Mouse (Mus musculus) MN1 (cell line): Measurements from ENCODE around the gene Slc6a21.

Experiments used
- DNase-seq: peaks from one replicate; pipeline ENCODE4 v3.0.0-alpha.2; 2016; ENCODE audit warnings: low spot score

The Slc6a21 gene

GRCm38 (mm10) chr7:45315182-45315701 is 37.9 kb downstream of the Slc6a21 start:
- no peak for DNase-seq

DNA sequence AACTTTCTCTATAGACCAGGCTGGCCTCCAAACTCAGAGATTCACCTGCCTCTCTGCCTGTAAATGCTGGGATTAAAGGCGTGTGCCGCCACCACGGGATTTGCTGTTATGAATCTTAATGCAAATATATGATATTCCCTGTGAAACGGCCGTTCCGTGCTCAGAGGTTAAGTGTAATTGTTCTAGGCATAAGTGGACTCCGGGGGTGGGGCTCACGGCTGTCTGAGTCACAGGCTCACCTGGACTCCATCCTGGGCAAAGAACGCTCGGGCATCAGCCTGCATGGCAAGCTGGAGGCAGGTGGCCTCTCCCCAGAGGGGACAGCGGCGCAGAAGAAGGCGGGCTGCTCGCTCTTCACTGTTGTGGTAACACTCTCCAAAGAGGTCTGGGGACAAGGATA is 39.2 kb downstream of the Slc6a21 start:
- DNase-seq = no peak

GRCm38 (mm10) chr7:45322245-45322644 is 44.9 kb downstream of the Slc6a21 start:
- DNase-seq = no peak

GRCm38 (mm10) chr7:45323069-45323468 is 45.8 kb downstream of the Slc6a21 start:
- DNase-seq = no peak

GRCm38 (mm10) chr7:45325800-45326199 is 48.5 kb downstream of the Slc6a21 start:
- no peak for DNase-seq

DNA sequence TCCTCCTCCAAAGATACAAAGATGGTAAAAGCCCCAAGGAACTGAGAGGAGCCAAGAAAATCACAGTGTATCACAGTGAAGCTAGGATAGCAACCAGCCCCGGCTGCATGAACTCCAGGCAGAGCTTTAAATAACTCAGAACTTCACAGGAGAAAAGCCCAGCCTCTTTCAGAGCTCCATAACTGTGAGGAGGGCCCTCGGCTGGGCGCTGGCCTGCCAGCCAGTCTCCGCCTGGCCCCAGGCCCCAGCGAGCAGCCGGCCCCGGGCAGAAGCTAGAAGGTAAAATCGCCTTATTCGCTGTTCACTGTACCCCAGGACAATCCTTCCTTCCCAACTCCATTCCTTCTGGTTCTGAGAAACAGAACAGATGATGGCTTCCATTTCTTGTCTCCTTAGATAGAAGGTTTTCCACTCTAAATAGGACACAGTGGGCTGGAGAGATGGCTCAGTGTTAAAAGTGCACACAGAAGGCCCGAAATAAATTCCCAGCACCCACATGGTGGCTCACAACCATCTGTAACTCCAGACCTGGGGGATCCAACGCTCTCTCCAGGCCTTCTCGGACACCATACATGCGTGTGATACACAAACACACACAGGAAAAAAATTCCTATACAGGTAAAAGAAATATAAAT is 51.6 kb downstream of the Slc6a21 start:
- no peak for DNase-seq

- no peak for DNase-seq
Measured at GRCm38 (mm10) chr7:45331502-45331901, 54.2 kb downstream of the Slc6a21 start.

GRCm38 (mm10) chr7:45332685-45333425 is 55.5 kb downstream of the Slc6a21 start:
- DNase-seq = peak; percentile 32

GRCm38 (mm10) chr7:45333431-45333982 is 56.2 kb downstream of the Slc6a21 start, which contains the start of gene Trpm4:
Gene Trpm4, minus strand, starts transcription at chr7:45333780.
- DNase-seq = peak; percentile 68

DNA sequence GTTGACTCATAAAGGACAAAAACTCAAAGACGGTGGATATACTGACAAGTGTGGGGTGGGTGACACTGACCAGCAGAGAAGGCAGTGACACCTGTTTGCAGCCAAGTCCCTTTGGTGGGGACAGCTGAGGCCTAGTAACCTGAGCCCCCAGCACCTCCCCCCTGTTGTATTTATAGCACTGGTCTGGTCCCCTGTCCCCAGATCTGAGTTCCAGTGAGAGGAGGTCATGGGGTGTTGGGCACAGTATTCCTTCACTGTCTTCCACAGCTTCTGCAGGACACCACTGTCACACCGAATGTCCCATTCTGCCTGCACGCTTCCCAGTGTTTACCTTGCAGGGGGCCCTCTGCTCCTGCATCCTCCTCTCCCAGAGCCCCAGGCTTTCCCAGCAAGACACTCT is 57.3 kb downstream of the Slc6a21 start:
- no peak for DNase-seq

DNA sequence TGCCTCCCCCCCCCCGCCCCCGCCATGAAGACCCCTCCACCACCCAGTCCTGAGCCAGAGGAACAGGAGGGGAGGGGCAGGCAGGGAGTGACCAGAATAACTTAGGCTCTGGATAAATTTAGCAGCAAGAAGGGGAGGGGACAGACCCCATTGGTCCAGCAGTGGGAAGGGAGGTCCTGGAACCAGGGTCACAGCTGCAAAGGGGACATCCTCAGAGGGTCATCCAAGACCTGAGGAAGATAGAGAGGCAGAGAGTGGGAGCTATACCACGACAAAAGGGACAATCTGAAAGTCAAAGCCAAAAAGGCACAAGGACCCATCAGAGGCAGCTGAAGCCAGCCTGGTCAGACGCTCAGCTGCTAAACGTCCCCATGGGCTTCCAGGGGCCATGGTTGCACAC is 57.7 kb downstream of the Slc6a21 start, which contains the start of gene Hrc:
Gene Hrc (plus strand): TSS at position 235 of the 400 bp plus-strand sequence.
- no peak for DNase-seq

DNA sequence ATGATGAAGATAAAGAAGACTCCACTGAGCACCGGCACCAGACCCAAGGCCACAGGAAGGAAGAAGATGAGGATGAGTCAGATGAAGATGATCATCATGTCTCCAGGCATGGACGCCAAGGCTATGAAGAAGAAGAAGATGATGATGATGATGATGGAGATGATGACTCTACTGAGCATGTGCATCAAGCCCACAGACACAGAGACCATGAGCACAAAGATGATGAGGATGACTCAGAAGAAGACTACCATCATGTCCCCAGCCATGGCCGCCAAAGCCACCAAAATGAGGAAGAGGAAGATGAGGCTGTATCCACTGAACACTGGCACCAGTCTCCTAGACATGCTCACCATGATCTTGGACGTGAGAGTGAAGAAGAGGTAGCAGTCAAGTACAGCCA is 59.0 kb downstream of the Slc6a21 start:
- no peak for DNase-seq

- no peak for DNase-seq
Measured at GRCm38 (mm10) chr7:45337469-45337868, 60.2 kb downstream of the Slc6a21 start.

- DNase-seq = no peak
Measured at GRCm38 (mm10) chr7:45338161-45338911, 61.0 kb downstream of the Slc6a21 start.
